Mouse (Mus musculus) liver, adult 2 months (tissue): ENCODE data around the gene Adgra1. TPM values are rescaled to one million over a fixed set of nuclear protein-coding genes. Genes with fewer than 3 reads are reported as not detected.

Experiments
- DNase-seq: peaks from one replicate; pipeline ENCODE4 v3.0.0-alpha.2; 2011; ENCODE audit warnings: low read depth, low spot score; ENCODE audit errors: extremely low read depth
- H3K27ac ChIP-seq: fragments of 200-500 bp; replicated peaks from 2 replicates; pipeline ENCODE4 v1.5.1; 2012; ENCODE audit warnings: low read depth, mild to moderate bottlenecking, control low read depth, inconsistent platforms, low read length; ENCODE audit not compliant: insufficient read depth
- H3K27me3 ChIP-seq: fragments of 200-500 bp; 2 replicates; pipeline ENCODE4 v1.6.1; 2012; ENCODE audit warnings: mild to moderate bottlenecking, moderate library complexity, low read length, inconsistent platforms; ENCODE audit not compliant: control insufficient read depth, insufficient read depth
- H3K36me3 ChIP-seq: fragments of 200-500 bp; 2 replicates; pipeline ENCODE4 v1.6.1; 2012; ENCODE audit warnings: low read length, inconsistent platforms; ENCODE audit not compliant: control insufficient read depth, insufficient read depth
- H3K4me1 ChIP-seq: fragments of 200-500 bp; 2 replicates; pipeline ENCODE4 v1.6.1; 2011; ENCODE audit warnings: low read length; ENCODE audit not compliant: control insufficient read depth, insufficient read depth
- H3K4me3 ChIP-seq: fragments of 200-500 bp; 2 replicates; pipeline ENCODE4 v1.5.1; 2011; ENCODE audit warnings: low read depth, mild to moderate bottlenecking, control low read depth, low read length, moderate library complexity; ENCODE audit not compliant: insufficient read depth
- H3K79me2 ChIP-seq: fragments of 200-500 bp; 2 replicates; pipeline ENCODE4 v1.6.1; 2012; ENCODE audit warnings: inconsistent platforms, mild to moderate bottlenecking, low read length, moderate library complexity; ENCODE audit not compliant: control insufficient read depth, insufficient read depth
- H3K9ac ChIP-seq: fragments of 200-500 bp; 2 replicates; pipeline ENCODE4 v1.6.1; 2012; ENCODE audit warnings: low read depth, mild to moderate bottlenecking, control low read depth, inconsistent platforms, low read length
- CTCF ChIP-seq: fragments of 200-500 bp; IDR thresholded peaks from 2 replicates; pipeline ENCODE4 v1.5.1; 2011; ENCODE audit warnings: low read depth, low read length, control low read depth
- POLR2A ChIP-seq: fragments of 200-500 bp; IDR thresholded peaks from 2 replicates; pipeline ENCODE4 v1.6.1; 2011; ENCODE audit warnings: low read length, control low read depth; ENCODE audit not compliant: insufficient read depth; ENCODE audit errors: extremely low read depth
- WGBS: fragments of 180-500 bp; shearing (Covaris S2); methylation state at CpG from one replicate; pipeline ENCODE4 v1.1.7; 2018; 5-methylcytosine and 5-hydroxymethylcytosine counted together
- polyA plus RNA-seq: library from polyadenylated mRNA; depleted of rRNA; stranded (reverse); fragments of >200 nt; gene quantifications from 2 replicates; pipeline ENCODE4 v1.2.3, GENCODE M21; 2012
- total RNA-seq: library from RNA; depleted of rRNA; stranded (reverse); fragments of >200 nt; gene quantifications from 2 replicates; pipeline ENCODE4 v1.2.3, GENCODE M21; 2014

The Adgra1 gene
- total and polyA plus RNA-seq, 2 experiments, result not detected

DNA sequence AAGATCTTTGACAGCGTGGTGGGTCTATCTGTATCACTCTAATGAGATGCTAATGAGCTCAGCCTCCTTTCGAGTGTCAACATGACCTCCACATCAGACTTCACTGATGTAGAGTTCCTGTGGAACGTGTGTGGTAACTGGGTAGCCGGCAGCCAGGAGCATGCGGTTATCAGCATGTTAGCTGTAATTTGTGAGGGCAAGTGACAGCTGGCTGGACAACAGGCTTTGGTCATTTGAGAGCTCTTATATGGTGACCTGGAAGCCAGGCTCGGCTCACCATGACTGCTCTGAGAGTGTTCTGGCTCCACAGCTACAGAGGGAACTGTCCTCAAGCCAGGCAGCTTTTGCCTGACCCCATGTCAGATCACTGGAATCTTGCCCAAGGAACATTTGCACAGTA, 8.4 kb downstream of the Adgra1 start:
- no peak overlapping the region for H3K27ac ChIP-seq
- no peaks in the 10 kb centered on the region for H3K27me3 ChIP-seq
- TF ChIP-seq CTCF (no peak), POLR2A (no peak)
- no peak for DNase-seq
- no peaks in the 10 kb centered on the region for H3K36me3 ChIP-seq
- no peaks in the 10 kb centered on the region for H3K79me2 ChIP-seq
- no peaks in the 10 kb centered on the region for H3K4me1 ChIP-seq
- 67% methylated on average over 6 of the region's 6 CpGs for WGBS
- H3K9ac ChIP-seq, result no peak overlapping the region
- H3K4me3 ChIP-seq, result no peak overlapping the region

DNA sequence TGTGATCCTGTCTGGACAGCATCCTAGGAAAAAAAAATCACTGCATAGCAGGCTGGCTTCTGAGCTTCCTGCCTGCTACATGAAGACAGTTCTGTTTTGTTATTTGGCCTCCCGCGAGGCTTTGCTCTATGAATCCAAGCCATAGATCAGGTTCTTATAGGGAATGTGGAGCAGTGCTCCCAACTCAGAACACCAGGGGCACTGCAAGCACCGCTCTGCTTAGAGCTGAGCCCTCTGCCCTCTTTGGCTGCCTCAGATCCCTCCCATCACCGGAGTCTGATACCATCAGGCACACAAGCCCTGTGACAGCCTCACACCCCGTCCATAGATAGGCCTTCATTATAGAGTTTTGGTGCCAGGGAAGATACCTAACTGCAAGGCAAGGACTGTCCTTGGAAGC, 9.2 kb downstream of the Adgra1 start:
- TF ChIP-seq POLR2A (no peak), CTCF (no peak)

DNA sequence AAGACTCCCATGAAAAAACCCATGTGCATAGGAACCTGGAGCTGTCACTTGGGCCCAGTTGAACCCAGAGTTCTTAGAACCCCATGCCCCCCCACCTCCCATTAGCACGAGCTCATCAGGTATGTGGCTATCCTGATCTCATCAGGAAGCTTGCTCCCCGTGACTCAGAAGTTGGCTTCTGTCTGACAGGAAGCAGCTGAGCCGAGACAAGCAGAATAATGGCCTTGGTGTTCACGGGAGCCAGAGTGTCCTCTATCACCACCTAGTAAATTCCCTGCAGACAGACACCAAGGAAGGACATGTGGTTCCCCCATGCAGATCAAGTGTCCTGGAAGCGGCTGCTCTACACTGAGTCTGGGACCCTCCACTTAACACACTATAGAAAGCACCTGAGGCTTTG, 9.8 kb downstream of the Adgra1 start:
- no peak for DNase-seq
- 31% methylated on average over 5 of the region's 5 CpGs for WGBS
- Histone ChIP-seq H3K4me3 (no peak overlapping the region), H3K27ac (no peak overlapping the region), H3K36me3 (no peaks in the 10 kb centered on the region), H3K27me3 (no peaks in the 10 kb centered on the region), H3K4me1 (no peaks in the 10 kb centered on the region), H3K9ac (no peak overlapping the region), H3K79me2 (no peaks in the 10 kb centered on the region)
- TF ChIP-seq CTCF (no peak), POLR2A (no peak)

More for the DNA sequence above, 9.2 kb downstream of the Adgra1 start:
- Histone ChIP-seq H3K27ac (no peak overlapping the region), H3K27me3 (no peaks in the 10 kb centered on the region), H3K9ac (no peak overlapping the region), H3K79me2 (no peaks in the 10 kb centered on the region), H3K4me3 (no peak overlapping the region), H3K36me3 (no peaks in the 10 kb centered on the region), H3K4me1 (no peaks in the 10 kb centered on the region)
- no peak for DNase-seq
- WGBS, result 47% methylated on average over 5 of the region's 5 CpGs

DNA sequence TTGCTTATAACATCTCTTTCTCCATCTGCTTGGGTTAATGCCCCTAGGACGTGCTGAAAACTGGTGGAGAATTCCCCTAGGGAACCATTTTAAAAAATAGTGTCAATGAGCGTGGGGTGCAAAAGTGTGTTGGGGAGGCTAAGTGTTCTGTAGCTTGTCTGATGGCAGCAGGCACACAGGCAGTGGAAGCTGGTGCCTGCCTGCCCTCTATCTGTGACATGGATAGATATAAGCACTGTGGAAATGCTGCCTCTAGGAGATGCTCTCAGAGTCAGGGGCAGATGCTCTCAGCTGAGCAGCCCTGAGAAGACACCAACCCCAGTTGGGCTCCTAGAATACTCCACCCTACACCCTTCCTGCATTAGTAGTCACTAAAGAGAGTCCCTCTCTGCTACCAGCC, 11.1 kb downstream of the Adgra1 start:
- H3K36me3 ChIP-seq, result no peaks in the 10 kb centered on the region
- H3K27ac ChIP-seq, result no peak overlapping the region
- H3K79me2 ChIP-seq, result no peaks in the 10 kb centered on the region
- TF ChIP-seq POLR2A (no peak), CTCF (no peak)
- no peak overlapping the region for H3K9ac ChIP-seq
- H3K4me3 ChIP-seq, result no peak overlapping the region
- no peaks in the 10 kb centered on the region for H3K4me1 ChIP-seq
- 74% methylated on average over 2 of the region's 2 CpGs for WGBS
- no peak for DNase-seq
- H3K27me3 ChIP-seq, result no peaks in the 10 kb centered on the region

DNA sequence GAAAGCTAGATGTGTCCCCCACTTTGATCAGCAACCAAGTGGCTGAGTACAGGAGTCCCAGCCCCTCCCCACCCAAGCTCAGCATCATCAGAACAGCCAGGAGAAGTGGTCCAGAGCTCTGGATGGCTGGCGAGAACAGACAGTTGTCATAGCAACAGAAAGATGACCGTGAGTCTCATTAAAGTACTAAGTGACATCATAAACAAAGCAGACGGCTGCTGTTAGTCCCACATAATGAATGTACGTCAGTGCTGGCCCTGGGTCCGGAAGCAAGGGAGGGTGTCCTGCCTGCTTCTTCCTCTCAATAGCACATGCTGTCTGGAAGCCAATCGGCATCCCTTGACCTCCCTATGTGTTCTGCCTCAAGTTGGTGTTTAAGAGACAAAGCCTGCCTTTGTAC, 16.2 kb downstream of the Adgra1 start:
- 61% methylated on average over 6 of the region's 6 CpGs for WGBS

DNA sequence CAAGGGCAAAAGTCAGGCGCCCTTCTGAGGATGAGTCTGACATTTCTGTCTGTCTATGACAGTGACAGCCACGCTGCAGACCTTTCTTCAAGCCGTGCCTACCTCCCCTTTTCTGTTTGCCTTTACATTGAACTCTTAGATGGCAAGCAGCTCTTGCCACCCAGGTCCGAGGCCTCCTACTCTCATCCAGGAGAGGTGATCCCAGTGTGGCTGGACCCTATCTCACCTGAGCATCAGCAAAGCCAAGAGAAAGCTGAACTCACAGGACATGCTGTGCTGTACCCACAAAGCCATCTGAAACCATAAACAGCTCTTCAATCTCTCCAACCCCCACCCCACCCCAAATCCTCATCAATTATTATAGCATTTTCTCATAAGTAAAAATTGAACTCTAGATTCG, 16.7 kb downstream of the Adgra1 start:
- Histone ChIP-seq H3K79me2 (no peaks in the 10 kb centered on the region), H3K4me1 (no peaks in the 10 kb centered on the region), H3K36me3 (no peaks in the 10 kb centered on the region), H3K27ac (no peak overlapping the region), H3K27me3 (no peaks in the 10 kb centered on the region), H3K9ac (no peak overlapping the region), H3K4me3 (no peak overlapping the region)
- DNase-seq, result no peak
- 56% methylated on average over 5 of the region's 5 CpGs for WGBS
- TF ChIP-seq CTCF, result no peak
- no peak for TF ChIP-seq POLR2A

More for the DNA sequence above, 16.2 kb downstream of the Adgra1 start:
- no peaks in the 10 kb centered on the region for H3K79me2 ChIP-seq
- no peaks in the 10 kb centered on the region for H3K4me1 ChIP-seq
- TF ChIP-seq POLR2A (no peak), CTCF (no peak)
- H3K27me3 ChIP-seq, result no peaks in the 10 kb centered on the region
- DNase-seq, result no peak
- H3K36me3 ChIP-seq, result no peaks in the 10 kb centered on the region
- no peak overlapping the region for H3K9ac ChIP-seq
- no peak overlapping the region for H3K27ac ChIP-seq
- H3K4me3 ChIP-seq, result no peak overlapping the region
